Mouse (Mus musculus): ENCODE results near the gene Sox5.

Sox5 gene

GRCm38 (mm10) chr6:144326817-144327216 lies 455.0 kb downstream of the Sox5 start:
- DNase-seq (ENCODE audit: low spot score) = no peak

DNA sequence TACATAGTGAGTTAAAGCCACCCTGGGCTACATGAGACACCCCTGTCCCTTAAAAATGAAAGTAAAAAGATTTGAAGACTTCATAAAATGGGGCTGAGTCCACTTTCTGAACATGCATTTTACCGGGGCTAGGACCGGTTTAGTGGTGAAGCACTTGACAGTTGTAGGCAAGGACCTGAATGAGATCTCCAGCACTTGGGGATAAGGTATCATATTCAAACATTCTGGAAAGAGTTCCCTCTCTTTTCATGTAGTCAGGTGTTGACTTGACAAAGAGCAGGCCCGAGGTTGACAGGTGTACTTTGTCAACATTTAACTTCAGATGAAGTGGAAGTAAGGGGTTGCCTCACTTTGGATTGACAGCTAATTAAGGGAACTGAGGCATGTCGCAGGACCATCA lies 458.4 kb downstream of the Sox5 start:
- DNase-seq (ENCODE audit: low spot score) = no peak

GRCm38 (mm10) chr6:144322297-144323047 lies 459.3 kb downstream of the Sox5 start:
- DNase-seq (ENCODE audit: low spot score) = no peak

DNA sequence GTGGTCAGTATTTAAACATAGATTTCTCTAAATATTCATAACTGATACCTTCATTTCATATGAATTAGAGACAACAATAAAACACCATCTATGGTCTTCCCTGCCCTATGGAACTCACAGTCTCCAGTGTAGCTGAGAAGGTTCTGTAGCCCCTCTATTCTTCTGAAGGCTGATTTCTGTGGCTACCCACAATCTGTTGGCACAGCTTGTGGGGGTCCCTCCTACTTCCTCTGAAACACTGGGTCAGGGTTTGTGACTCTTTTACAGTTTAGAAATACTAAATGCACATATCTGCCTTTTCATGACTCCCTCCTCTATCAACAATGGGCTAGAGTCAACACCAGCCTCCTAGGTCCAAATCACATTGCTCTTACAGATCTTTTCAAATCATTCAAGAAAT lies 461.4 kb downstream of the Sox5 start:
- DNase-seq (ENCODE audit: low spot score) = no peak

DNA sequence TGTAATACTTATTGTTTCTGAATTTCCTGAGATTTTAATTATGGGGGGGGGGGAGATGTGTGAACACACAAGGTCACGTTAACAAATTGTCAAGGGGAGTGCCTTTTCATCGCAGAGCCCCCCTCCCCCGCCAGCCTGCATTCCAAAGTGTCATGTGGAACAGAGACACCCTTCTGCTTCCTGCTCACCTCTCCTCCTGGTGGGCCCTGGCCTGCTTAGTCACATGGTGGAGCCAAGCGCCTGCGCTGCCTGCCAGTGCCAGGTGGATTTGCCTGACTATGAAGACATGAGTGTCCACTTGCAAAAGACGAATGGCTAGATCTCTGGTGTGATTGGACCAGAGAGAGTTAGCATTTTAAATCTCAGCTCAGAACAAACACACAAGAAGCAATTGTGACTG lies 462.1 kb downstream of the Sox5 start:
- DNase-seq (ENCODE audit: low spot score) = no peak

- no peak for DNase-seq (ENCODE audit: low spot score)
Observed at GRCm38 (mm10) chr6:144312781-144313754, 468.7 kb downstream of the Sox5 start.

- DNase-seq (ENCODE audit: low spot score) = no peak
Observed at GRCm38 (mm10) chr6:144312282-144312780, 469.4 kb downstream of the Sox5 start.

- DNase-seq (ENCODE audit: low spot score) = no peak
Observed at GRCm38 (mm10) chr6:144311754-144312153, 470.0 kb downstream of the Sox5 start.

DNA sequence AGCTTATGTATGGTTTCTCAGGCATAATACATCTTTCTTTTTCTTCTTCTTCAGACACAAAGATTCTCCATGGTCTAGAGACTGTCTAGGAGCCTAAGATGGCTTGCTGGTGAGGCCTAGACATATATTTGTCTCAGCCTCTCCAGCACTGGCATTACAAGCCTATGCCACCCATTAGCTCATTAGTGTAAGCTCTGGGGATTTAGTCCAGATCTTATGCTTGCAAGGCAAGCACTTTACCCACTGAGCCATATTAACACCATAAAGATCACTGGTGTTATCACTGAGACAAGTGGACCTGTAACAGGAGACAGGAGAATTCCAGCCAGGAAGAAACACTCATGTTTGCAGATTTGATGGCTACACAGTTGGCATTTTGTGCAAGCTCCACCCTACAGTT lies 472.6 kb downstream of the Sox5 start:
- DNase-seq (ENCODE audit: low spot score) = no peak

GRCm38 (mm10) chr6:144307551-144308149 lies 474.1 kb downstream of the Sox5 start:
- DNase-seq (ENCODE audit: low spot score) = no peak

GRCm38 (mm10) chr6:144302823-144303222 lies 479.0 kb downstream of the Sox5 start:
- no peak for DNase-seq (ENCODE audit: low spot score)

- DNase-seq (ENCODE audit: low spot score) = no peak
Observed at GRCm38 (mm10) chr6:144301082-144301481, 480.7 kb downstream of the Sox5 start.

GRCm38 (mm10) chr6:144299503-144299858 lies 482.3 kb downstream of the Sox5 start:
- no peak for DNase-seq (ENCODE audit: low spot score)

- DNase-seq (ENCODE audit: low spot score) = no peak
Observed at GRCm38 (mm10) chr6:144298641-144299502, 482.9 kb downstream of the Sox5 start.

GRCm38 (mm10) chr6:144297846-144298245 lies 483.9 kb downstream of the Sox5 start:
- DNase-seq (ENCODE audit: low spot score) = no peak

GRCm38 (mm10) chr6:144297131-144297530 lies 484.6 kb downstream of the Sox5 start:
- no peak for DNase-seq (ENCODE audit: low spot score)

GRCm38 (mm10) chr6:144291526-144291925 lies 490.3 kb downstream of the Sox5 start:
- no peak for DNase-seq (ENCODE audit: low spot score)

DNA sequence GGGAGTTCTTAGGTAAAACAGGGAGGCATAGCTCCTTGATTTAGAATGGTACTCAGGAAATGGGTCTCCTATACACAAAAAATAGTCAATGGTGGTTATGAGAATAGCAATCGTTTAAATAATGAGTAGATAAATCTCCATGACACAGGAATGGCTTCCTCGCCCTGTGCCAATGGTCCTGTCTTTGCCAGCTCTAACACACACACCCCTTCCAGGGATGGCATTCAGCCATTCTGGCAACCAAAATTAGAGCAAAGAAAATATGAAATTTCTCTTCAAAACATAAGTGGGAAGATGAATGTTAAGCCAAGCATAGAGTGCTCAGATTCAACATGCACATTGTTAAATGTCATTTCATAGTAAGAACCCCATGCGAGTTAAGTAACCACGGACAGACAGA lies 495.7 kb downstream of the Sox5 start:
- no peak for DNase-seq (ENCODE audit: low spot score)

DNA sequence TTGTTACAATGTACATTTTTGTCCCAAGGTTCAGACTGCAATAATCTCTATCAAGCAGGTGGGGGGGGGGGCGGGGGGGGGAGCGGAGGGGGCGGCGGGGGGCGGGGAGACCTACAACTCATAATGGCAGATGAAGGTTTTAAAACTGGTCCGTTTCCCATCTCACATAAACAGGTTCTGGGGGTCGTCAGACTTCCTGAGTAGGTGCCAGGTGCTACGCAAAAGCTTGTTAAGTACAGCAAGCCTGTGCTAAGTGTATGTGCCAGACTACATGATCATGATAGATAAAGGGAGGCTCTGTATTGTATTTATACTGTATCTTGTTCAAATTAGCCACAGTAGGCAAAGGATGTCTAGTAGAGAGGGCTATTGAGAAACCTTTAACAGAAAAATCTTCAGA lies 498.6 kb downstream of the Sox5 start:
- DNase-seq (ENCODE audit: low spot score) = no peak

DNA sequence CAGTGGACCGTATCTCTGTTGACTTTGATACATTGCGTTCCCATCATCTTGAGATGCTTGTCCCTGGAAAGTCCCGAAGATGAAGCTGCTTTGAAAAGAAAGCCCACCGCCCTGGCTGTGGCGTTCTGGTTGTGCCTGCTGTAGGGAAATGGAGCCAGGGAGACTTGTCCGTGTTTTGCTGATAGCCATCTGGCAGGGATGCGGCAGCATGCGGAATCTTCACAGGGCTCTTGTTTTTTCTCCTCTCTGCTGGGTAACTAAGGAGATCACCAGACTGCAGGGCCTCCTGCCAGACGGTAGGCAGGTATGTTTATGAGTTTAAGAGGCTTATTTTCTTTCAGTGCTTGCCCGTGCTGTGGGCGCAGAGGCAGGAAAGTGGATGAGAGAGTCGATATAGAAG lies 499.0 kb downstream of the Sox5 start:
- DNase-seq (ENCODE audit: low spot score) = no peak

GRCm38 (mm10) chr6:144281661-144282060 lies 500.1 kb downstream of the Sox5 start:
- DNase-seq (ENCODE audit: low spot score) = no peak
